Mouse (Mus musculus): ENCODE results near the gene Olfr307. TPM values are rescaled to one million over a fixed set of nuclear protein-coding genes. Genes with fewer than 3 reads are reported as not detected.
"Not testable (repeated sequence)": the region's sequence is repeated elsewhere in the genome, so short reads cannot be mapped to it uniquely, and the experiment has no call there.

The Olfr307 gene
- polyA plus RNA-seq (2015; fragmentation: Nextera tagmentation; extraction: Ambion mirVana) = not detected in 2 replicates

DNA sequence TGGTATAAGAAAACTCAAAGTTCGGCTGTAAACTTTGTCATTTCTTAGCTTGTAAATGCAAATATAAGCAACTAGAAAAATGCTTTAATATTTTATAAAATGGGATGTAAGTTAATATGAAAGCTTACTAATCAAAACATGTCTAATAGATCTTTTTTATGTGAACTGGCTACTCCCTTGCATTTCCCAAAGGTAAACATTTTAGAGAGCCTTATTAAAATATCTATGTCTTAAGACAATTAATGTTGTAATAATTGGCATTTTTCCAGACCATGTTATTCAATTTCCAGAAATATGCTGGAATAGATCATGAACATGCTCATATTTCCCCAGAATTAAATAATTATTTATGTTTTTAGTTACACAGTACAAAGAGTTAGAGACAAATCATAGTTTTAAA is at the start of gene Olfr307:
Gene Olfr307, minus strand, starts transcription at position 101 of the 400 bp plus-strand sequence.
- ATAC-seq = no peak
- H3K4me1 ChIP-seq (ENCODE audit: control insufficient read depth, insufficient read depth, low read length) = no peaks in the 10 kb centered on the region
- H3K27ac ChIP-seq (ENCODE audit: low read length) = no peak within 1 kb of the TSS
- no peaks in the 10 kb centered on the region for H3K27me3 ChIP-seq (replicated peaks; ENCODE audit: control insufficient read depth, insufficient read depth, low read length)
- H3K9me3 ChIP-seq (ENCODE audit: control insufficient read depth, low read length) = no peaks in the 10 kb centered on the region
- 80% methylated on average over 1 of the region's 1 CpGs for WGBS
- H3K4me2 ChIP-seq (ENCODE audit: low read depth, low read length) = no peak within 1 kb of the TSS
- H3K9ac ChIP-seq (ENCODE audit: low read depth, low read length) = no peak within 1 kb of the TSS
- H3K36me3 ChIP-seq (ENCODE audit: control insufficient read depth, insufficient read depth, low read length) = no peaks in the 10 kb centered on the region
- no peak within 1 kb of the TSS for H3K4me3 ChIP-seq (ENCODE audit: low read length)

DNA sequence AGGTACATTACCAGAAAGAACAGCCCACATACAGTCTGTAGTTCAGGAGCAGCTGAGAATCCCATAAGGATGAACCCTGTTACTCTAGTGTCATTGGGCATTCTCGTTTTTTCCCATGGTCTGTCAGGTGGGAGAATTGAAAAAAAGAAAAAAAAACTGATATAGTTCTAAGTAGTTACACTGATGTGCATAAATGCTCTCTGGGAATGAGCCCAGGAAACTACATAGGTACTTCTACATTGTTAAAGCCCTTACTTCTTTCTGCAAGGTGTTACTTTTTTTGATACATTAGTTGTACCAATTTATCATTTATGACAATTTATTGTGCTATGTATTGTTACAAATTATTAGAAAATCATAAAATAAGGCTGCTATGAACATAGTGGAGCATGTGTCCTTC is 49.2 kb upstream of the Olfr307 start, which contains the start of gene Olfr304:
Gene Olfr304, minus strand, starts transcription at position 101 of the 400 bp plus-strand sequence.
- Histone ChIP-seq H3K27ac (ENCODE audit: low read length) (no peak within 1 kb of the TSS), H3K36me3 (ENCODE audit: control insufficient read depth, insufficient read depth, low read length) (no peaks in the 10 kb centered on the region), H3K27me3 (replicated peaks; ENCODE audit: control insufficient read depth, insufficient read depth, low read length) (no peaks in the 10 kb centered on the region), H3K9me3 (ENCODE audit: control insufficient read depth, low read length) (no peaks in the 10 kb centered on the region), H3K9ac (ENCODE audit: low read depth, low read length) (no peak within 1 kb of the TSS), H3K4me1 (ENCODE audit: control insufficient read depth, insufficient read depth, low read length) (no peaks in the 10 kb centered on the region), H3K4me3 (ENCODE audit: low read length) (no peak within 1 kb of the TSS), H3K4me2 (ENCODE audit: low read depth, low read length) (no peak within 1 kb of the TSS)
- ATAC-seq = no peak
- 68% methylated on average over 1 of the region's 1 CpGs for WGBS

DNA sequence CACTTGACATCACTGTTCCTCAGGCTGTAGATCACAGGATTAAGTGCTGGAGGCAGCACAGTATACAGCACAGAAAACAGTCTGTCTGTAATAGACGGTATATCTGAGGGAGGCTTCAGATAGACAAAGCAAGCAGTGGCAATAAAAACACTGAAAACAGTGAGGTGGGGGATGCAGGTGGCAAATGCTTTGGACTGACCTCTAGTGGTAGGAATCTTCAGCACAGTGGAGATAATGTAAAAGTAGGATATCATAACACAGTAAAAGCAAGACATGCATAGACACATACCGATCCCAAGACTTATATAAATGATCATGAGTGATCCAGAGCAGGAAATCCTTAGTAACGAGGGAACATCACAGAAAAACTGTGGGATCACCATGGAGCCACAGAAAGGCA is 48.4 kb upstream of the Olfr307 start:
- Histone ChIP-seq H3K36me3 (ENCODE audit: control insufficient read depth, insufficient read depth, low read length) (no peaks in the 10 kb centered on the region), H3K4me1 (ENCODE audit: control insufficient read depth, insufficient read depth, low read length) (no peaks in the 10 kb centered on the region), H3K4me3 (ENCODE audit: low read length) (no peak overlapping the region), H3K9me3 (ENCODE audit: control insufficient read depth, low read length) (no peaks in the 10 kb centered on the region), H3K9ac (ENCODE audit: low read depth, low read length) (no peak overlapping the region), H3K27ac (ENCODE audit: low read length) (no peak overlapping the region), H3K4me2 (ENCODE audit: low read depth, low read length) (no peak overlapping the region), H3K27me3 (replicated peaks; ENCODE audit: control insufficient read depth, insufficient read depth, low read length) (no peaks in the 10 kb centered on the region)
- WGBS = 64% methylated on average over 3 of the region's 3 CpGs
- ATAC-seq = no peak

DNA sequence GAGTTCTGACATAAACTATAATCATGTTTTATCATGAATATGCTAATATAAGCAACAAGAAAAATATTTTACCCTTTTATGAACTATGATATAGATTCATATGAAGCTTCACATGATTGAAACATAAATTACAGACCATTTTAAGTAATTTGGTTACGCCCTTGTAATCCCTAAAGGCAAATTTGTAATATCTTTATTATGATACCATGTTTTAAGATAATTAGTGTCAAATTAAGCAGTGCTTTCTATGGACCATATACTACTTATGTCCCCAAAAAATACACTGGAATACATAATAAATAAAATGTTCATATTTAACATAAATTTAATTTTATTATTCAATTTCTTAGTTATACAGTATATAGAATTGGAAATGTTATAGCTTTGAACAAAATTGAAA is 29.4 kb upstream of the Olfr307 start, which contains the start of gene Olfr305:
Gene Olfr305, minus strand, starts transcription at position 101 of the 400 bp plus-strand sequence.
- Histone ChIP-seq H3K4me2 (ENCODE audit: low read depth, low read length) (no peak within 1 kb of the TSS), H3K36me3 (ENCODE audit: control insufficient read depth, insufficient read depth, low read length) (no peaks in the 10 kb centered on the region), H3K27ac (ENCODE audit: low read length) (no peak within 1 kb of the TSS), H3K4me3 (ENCODE audit: low read length) (no peak within 1 kb of the TSS), H3K27me3 (replicated peaks; ENCODE audit: control insufficient read depth, insufficient read depth, low read length) (no peaks in the 10 kb centered on the region), H3K9ac (ENCODE audit: low read depth, low read length) (no peak within 1 kb of the TSS), H3K9me3 (ENCODE audit: control insufficient read depth, low read length) (no peaks in the 10 kb centered on the region), H3K4me1 (ENCODE audit: control insufficient read depth, insufficient read depth, low read length) (no peaks in the 10 kb centered on the region)
- WGBS = 92% methylated on average over 1 of the region's 1 CpGs
- ATAC-seq = no peak

DNA sequence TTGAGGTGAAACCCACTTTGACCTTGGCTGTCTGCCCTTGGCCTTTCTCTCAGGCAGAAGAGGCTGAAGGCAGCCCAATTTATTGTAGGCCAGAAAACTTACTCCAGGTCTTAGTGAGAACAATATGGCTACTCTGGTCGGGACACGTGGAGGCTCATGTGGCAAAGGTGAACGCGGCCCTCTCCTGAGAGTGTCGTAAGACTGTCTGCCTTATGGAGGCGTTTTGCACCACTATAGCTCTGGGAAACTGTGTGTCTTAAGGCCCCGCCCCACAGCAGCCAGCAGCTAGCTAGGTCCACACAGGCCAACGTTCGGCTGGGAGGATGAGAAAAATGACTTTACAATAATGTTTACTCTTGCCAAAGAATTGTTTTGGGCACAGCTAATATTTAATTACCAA is 8.9 kb upstream of the Olfr307 start:
- H3K9ac ChIP-seq (ENCODE audit: low read depth, low read length); H3K4me2 ChIP-seq (ENCODE audit: low read depth, low read length); H3K27ac ChIP-seq (ENCODE audit: low read length); H3K4me3 ChIP-seq (ENCODE audit: low read length); ATAC-seq; H3K27me3 ChIP-seq (replicated peaks; ENCODE audit: control insufficient read depth, insufficient read depth, low read length); H3K36me3 ChIP-seq (ENCODE audit: control insufficient read depth, insufficient read depth, low read length); H3K9me3 ChIP-seq (ENCODE audit: control insufficient read depth, low read length); H3K4me1 ChIP-seq (ENCODE audit: control insufficient read depth, insufficient read depth, low read length): not testable (repeated sequence)
- 86% methylated on average over 9 of the region's 9 CpGs for WGBS

DNA sequence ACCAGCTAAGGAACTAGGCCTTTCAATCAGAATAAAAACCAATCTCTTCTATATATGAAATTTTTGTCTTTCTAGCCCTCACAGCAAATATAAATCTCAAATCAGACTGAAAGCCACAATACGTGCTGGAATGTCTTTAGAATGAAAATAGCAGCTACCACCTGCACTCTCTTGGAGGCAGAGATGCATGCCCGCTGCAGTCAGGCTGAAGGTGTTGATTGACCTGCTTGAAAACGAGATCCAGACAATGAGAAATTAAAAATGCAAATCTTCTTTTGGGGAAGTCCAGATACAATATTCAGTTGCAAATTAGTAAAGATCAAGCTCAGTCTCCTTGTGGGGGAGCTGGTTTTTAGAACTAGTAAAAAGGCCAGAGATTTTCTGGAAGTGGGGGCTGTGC is 6.9 kb upstream of the Olfr307 start:
- H3K27ac ChIP-seq (ENCODE audit: low read length) = no peak overlapping the region
- no peak overlapping the region for H3K4me3 ChIP-seq (ENCODE audit: low read length)
- no peak overlapping the region for H3K4me2 ChIP-seq (ENCODE audit: low read depth, low read length)
- H3K4me1 ChIP-seq (ENCODE audit: control insufficient read depth, insufficient read depth, low read length) = no peaks in the 10 kb centered on the region
- no peaks in the 10 kb centered on the region for H3K27me3 ChIP-seq (replicated peaks; ENCODE audit: control insufficient read depth, insufficient read depth, low read length)
- no peak for ATAC-seq
- H3K9me3 ChIP-seq (ENCODE audit: control insufficient read depth, low read length) = no peaks in the 10 kb centered on the region; the same call in 1 of the 2 replicates
- WGBS = 75% methylated on average over 3 of the region's 3 CpGs
- no peaks in the 10 kb centered on the region for H3K36me3 ChIP-seq (ENCODE audit: control insufficient read depth, insufficient read depth, low read length)
- no peak overlapping the region for H3K9ac ChIP-seq (ENCODE audit: low read depth, low read length)

DNA sequence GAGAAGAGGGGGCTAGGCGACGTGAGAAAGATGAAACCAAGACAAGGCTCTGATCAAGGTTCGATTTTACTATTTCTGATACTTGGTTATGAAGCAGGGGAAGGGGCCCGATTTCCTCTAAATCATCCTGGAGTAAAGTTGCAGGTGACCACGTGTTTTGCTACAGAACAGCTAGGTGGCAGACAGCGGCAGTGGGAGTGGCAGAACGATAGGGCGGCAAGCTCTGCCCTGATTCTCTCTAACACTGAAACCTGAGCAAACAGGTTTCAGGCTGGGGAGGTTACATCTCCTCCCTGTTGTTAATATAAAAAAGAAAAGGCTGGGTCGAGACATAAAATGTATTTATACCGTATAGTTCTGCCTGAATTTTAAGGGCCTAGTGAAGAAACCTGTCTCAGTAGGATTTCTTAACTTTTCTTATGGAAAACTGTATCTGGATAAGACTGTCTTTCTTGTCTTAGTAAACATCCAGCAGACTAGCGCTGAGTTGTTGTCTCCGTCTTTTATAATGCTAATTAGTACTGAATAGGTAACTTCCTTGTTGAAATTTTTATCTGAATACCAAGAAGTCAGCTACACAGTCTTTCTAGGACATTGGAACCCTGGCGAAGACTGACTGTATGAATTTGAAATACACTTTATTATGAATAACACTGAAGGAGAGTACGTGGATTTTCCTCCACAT is 5.6 kb upstream of the Olfr307 start:
- WGBS = 70% methylated on average over 14 of the region's 14 CpGs
- H3K36me3 ChIP-seq (ENCODE audit: control insufficient read depth, insufficient read depth, low read length) = no peaks in the 10 kb centered on the region
- ATAC-seq = peak; percentile 58; the same call in 1 of the 2 replicates
- H3K27ac ChIP-seq (ENCODE audit: low read length) = no peak overlapping the region
- no peaks in the 10 kb centered on the region for H3K4me1 ChIP-seq (ENCODE audit: control insufficient read depth, insufficient read depth, low read length)
- no peaks in the 10 kb centered on the region for H3K9me3 ChIP-seq (ENCODE audit: control insufficient read depth, low read length)
- H3K27me3 ChIP-seq (replicated peaks; ENCODE audit: control insufficient read depth, insufficient read depth, low read length) = no peaks in the 10 kb centered on the region
- no peak overlapping the region for H3K9ac ChIP-seq (ENCODE audit: low read depth, low read length)
- H3K4me3 ChIP-seq (ENCODE audit: low read length) = no peak overlapping the region
- no peak overlapping the region for H3K4me2 ChIP-seq (ENCODE audit: low read depth, low read length)

DNA sequence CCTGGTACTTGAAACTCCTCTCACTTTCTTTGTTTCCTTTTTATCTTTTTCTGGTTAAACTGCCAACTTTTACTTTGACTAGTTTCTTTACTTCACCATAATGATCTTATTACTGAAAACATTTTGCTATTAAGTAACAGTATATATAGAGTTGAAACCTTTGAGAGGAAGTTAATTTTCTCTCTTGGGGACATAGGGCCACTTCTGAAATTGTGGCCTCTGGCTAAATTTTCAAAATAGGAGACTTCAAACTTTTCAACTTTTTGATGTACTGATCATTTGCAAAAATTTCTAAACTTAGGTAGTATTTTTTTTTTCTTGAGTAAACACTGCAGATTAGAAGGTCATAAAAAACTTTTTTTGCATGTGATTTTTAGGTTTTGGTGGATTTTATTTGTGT is 11.9 kb downstream of the Olfr307 start, which contains the start of gene Olfr308:
Gene Olfr308, minus strand, starts transcription at position 101 of the 400 bp plus-strand sequence.
- Histone ChIP-seq H3K4me1 (ENCODE audit: control insufficient read depth, insufficient read depth, low read length) (no peaks in the 10 kb centered on the region), H3K9me3 (ENCODE audit: control insufficient read depth, low read length) (no peaks in the 10 kb centered on the region), H3K9ac (ENCODE audit: low read depth, low read length) (no peak within 1 kb of the TSS), H3K27me3 (replicated peaks; ENCODE audit: control insufficient read depth, insufficient read depth, low read length) (no peaks in the 10 kb centered on the region), H3K36me3 (ENCODE audit: control insufficient read depth, insufficient read depth, low read length) (no peaks in the 10 kb centered on the region), H3K4me2 (ENCODE audit: low read depth, low read length) (no peak within 1 kb of the TSS), H3K4me3 (ENCODE audit: low read length) (no peak within 1 kb of the TSS), H3K27ac (ENCODE audit: low read length) (no peak within 1 kb of the TSS)
- no peak for ATAC-seq

DNA sequence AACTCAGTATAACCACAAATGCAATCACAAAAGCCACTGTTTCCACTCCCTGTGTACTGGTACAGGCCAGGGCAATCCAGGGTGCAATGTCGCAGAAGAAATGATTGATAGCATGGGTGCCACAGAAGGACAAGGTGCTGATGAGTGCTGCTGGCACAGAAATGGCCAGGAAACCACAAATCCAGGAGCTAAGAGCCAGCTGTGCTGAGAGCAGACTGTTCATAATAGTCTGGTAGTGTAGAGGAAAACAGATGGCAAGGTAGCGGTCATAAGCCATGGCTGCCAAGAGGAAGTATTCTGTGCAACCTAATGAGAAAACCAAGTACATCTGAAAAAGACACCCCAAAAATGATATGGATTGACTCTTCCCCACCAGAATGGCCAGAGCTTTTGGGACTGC is 16.1 kb downstream of the Olfr307 start:
- H3K4me1 ChIP-seq (ENCODE audit: control insufficient read depth, insufficient read depth, low read length) = no peaks in the 10 kb centered on the region
- H3K27me3 ChIP-seq (replicated peaks; ENCODE audit: control insufficient read depth, insufficient read depth, low read length) = no peaks in the 10 kb centered on the region
- H3K36me3 ChIP-seq (ENCODE audit: control insufficient read depth, insufficient read depth, low read length) = no peaks in the 10 kb centered on the region
- WGBS = 81% methylated on average over 2 of the region's 2 CpGs
- no peak overlapping the region for H3K27ac ChIP-seq (ENCODE audit: low read length)
- H3K4me3 ChIP-seq (ENCODE audit: low read length) = no peak overlapping the region
- no peak overlapping the region for H3K9ac ChIP-seq (ENCODE audit: low read depth, low read length)
- no peaks in the 10 kb centered on the region for H3K9me3 ChIP-seq (ENCODE audit: control insufficient read depth, low read length)
- H3K4me2 ChIP-seq (ENCODE audit: low read depth, low read length) = no peak overlapping the region
- no peak for ATAC-seq

DNA sequence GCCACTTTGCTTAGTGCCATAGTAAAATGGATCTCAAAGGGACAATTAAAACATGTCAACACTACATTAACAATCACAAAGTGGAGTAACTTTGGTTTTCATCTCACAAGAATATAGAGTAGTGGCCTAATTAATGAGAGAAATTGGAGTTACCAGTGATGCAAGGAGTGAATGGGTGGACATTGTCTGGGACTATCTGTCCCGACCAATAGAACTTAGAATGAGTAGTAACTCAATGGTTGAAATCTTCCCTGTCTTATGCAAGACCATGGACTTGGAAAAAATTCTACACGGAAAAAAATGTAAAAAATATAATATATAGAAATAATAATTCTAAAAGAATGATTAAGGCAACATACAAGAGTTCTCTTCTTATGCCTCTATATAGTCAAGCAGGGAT is 23.8 kb downstream of the Olfr307 start, which contains the start of gene Olfr309:
Gene Olfr309, minus strand, starts transcription at position 101 of the 400 bp plus-strand sequence.
- Histone ChIP-seq H3K9me3 (ENCODE audit: control insufficient read depth, low read length) (no peaks in the 10 kb centered on the region), H3K27me3 (replicated peaks; ENCODE audit: control insufficient read depth, insufficient read depth, low read length) (no peaks in the 10 kb centered on the region), H3K9ac (ENCODE audit: low read depth, low read length) (no peak within 1 kb of the TSS), H3K4me1 (ENCODE audit: control insufficient read depth, insufficient read depth, low read length) (no peaks in the 10 kb centered on the region), H3K27ac (ENCODE audit: low read length) (no peak within 1 kb of the TSS), H3K36me3 (ENCODE audit: control insufficient read depth, insufficient read depth, low read length) (no peaks in the 10 kb centered on the region), H3K4me3 (ENCODE audit: low read length) (no peak within 1 kb of the TSS), H3K4me2 (ENCODE audit: low read depth, low read length) (no peak within 1 kb of the TSS)
- ATAC-seq = no peak
- 76% methylated on average over 2 of the region's 2 CpGs for WGBS

Data from intestine, embryonic 16.5 days (tissue).